Mouse (Mus musculus) embryonic fibroblast, embryonic 13.5 days (primary cell): ENCODE results near the gene Snx30.

ENCODE experiments used
- CTCF ChIP-seq: IDR thresholded peaks from 2 replicates; pipeline ENCODE4 v1.5.1; 2011; ENCODE audit warnings: mild to moderate bottlenecking, control low read depth, low read length, moderate library complexity, borderline replicate concordance; ENCODE audit not compliant: insufficient read depth
- POLR2A ChIP-seq: IDR thresholded peaks from 2 replicates; pipeline ENCODE4 v1.6.1; 2011; ENCODE audit warnings: low read depth, mild to moderate bottlenecking, control low read depth, low read length, moderate library complexity

DNA sequence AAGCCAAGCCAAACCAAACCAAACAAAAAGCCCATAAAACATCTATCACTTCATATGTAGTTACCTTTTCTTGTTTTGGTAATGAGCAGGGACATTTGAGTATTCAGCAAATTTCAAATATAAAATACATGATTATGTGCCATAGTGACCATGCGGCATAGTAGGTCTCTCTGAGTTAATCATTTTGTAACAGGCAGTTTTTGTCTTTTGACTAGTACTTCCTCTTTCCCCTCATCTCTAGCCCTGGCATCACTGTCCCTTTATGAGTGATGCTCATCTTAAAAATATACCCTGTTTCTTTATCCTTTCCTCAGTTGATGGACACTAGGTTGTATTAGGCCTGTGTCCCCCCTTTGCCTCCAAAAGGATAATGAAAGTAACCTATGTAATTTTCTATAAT, 15.9 kb downstream of the Snx30 start:
- no peak for TF ChIP-seq CTCF
- TF ChIP-seq POLR2A, result no peak
